Mouse (Mus musculus) lung, postnatal 0 days (tissue): Measurements from ENCODE around the gene Midn.

Experiments
- CTCF ChIP-seq: IDR thresholded peaks from 2 replicates; pipeline ENCODE4 v1.5.1; 2016; ENCODE audit warnings: antibody characterized with exemption, mild to moderate bottlenecking
- EP300 ChIP-seq: IDR thresholded peaks from 2 replicates; pipeline ENCODE4 v1.6.1; 2016; ENCODE audit warnings: antibody characterized with exemption, mild to moderate bottlenecking, control low read depth

GRCm38 (mm10) chr10:80179068-80180051 lies 31.3 kb downstream of the Midn start, which contains the start of gene Efna2:
- TF ChIP-seq CTCF (no peak), EP300 (no peak)
